Mouse (Mus musculus): ENCODE data around the gene Fam198a.
A peak's percentile ranks its signal among the peaks of the same experiment; 100 is the strongest.

The Fam198a gene

DNA sequence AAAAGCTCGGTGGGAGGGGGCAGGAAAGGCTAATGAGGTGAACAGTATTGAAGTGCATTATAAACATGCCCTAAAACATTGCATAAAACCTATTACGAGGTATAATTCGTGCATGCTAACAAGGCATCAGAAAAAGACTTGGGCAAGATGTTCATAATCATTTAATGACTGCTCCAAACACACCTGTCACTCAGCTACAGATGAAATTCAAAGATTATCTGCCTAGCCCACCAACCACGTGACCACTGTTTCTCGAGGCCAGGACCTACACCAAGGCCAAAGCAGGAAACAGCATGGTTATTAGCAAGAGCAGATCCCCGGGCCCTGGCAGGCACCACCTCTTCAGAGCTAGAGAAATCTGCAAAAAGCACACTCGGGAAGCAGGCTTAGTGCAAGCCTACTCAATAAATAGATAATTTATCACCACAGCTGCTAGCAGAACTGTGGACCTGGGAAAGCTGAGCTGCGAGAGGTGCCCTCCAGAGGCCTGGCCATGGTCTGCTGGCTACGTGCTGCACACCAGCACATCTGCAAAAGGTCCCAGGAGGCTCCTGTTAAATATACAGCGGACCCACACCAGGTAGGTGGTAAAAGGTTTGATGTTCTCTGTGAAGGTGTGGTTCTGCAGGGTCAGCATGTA is 30.8 kb downstream of the Fam198a start:
- DNase-seq (ENCODE audit: low spot score in 2 of 2): no peak

DNA sequence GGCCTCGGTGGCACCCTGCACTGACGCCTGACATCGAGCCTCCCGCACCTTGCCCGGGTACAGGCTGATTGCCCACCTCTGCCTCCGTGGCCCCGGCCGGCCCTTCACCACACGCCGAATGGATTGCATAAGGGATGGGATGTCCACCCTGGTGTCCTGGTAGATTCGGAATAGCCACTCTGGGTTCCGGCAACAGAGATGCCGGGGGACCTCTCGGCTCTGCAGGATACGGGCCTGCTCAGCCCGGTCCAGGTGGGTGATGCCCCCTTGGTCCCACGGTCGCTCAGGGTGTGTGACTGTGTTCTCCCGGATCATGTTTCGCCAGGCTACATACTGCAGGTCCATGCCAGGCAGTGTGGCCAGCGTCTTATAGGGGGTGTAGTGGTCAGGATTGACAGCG is 31.4 kb downstream of the Fam198a start:
- no peak for DNase-seq (ENCODE audit: low spot score in 2 of 2)

DNA sequence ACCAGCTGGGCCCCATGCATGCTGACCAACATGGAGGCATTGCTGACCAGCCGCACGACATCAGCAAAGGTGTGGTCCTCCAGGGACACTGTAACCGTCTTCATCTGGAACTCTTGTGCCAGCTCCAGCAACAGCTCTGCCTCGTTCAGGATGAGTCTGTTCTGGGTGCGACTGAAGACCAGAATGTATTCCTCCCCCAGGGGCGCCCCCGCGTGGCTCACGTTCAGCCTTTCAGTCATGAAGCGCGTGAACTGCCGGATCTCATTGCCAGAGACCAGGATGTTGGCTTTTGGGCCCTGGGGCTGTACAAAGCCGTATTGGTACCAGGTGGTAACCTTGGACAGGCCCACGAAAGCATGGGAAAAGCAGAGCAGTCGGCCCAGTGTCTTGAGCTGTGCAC is 31.9 kb downstream of the Fam198a start:
- no peak for DNase-seq (ENCODE audit: low spot score in 2 of 2)

DNA sequence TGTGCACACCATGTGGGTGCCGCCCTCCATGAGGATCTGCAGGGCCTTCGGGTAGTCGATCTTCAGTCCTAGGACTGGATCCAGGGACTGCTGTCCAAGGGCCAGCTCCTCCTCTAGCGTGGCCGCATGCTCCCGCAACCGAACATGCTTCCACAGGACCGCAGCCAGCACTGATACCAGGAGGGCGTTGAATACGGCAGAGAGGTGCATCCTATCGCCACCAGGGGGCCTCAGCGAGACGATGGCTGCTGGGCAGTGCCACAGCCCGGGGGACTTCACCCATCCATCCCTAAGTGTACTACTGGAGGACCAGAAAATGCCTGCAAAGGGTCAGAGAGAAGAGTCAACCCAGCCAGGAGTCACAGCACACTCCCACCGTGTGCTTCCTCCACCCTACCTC is 32.7 kb downstream of the Fam198a start:
- DNase-seq (ENCODE audit: low spot score in 2 of 2): peak; percentile 21 to 57

DNA sequence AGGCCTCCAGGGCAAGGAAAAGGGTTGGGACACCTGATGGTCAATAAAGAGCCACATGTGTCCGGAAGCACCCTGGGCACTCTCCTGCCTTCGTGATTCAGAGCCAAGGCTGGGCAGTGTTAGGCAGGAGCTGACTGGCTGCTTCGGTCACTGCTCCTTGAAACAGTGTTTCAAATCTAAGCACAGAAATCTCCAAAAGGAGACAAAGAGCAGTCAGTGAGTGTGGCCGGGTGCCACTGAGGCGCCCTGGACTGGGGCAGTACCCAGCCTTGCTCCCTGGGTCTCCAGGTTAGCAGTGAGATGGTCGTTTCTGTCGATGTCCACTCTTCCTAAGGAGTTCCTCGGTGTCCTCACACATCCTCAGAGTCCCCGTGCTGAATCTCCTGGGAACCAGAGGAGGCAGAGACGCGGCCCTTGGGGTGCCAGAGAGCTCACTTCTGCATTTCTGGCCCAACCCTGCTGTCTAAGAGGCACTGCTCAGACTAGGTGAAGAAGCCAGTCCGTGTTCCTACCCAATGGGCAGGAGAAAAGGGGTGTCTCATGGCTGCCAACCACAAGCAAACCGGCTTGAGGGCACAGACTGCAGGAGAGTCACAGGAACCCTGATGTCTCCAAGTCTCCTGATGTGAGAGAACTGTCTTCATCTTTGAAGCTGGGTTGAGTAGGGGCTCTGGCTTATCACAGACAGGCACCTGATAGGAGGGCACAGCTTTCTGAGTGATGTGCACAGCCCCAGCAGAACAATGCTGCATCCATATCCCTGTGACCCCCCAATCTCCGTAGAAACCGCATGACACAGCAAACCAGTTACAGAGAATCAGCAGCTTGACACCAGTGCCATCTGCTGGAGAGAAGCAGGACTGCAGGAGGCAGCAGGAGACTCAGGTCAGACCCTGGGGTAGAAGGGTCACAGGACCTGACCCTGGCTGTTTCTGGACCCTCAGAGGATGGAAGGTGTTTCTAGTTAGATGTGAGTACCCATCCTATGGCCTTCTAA is 34.0 kb downstream of the Fam198a start:
- peak; percentile 45 to 63 for DNase-seq (ENCODE audit: low spot score in 2 of 2)

DNA sequence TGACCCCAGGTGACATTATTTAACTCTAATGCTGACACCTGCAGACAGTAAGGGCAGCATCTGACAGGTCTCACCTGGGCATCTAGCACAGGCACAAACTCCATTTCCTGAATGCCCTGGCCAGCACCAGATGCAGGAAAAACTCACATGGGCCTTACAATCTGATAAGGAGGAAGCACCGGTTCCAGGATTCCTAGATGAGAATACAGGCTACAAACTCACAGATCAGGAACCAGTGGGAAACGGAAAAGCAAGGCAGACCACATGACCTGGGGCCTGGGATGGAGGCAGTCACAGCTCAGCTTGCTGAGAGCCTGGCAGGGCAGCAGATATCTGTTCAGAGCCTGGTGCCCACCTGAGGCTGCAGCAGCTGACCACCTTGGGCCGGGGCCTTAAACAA is 38.1 kb downstream of the Fam198a start:
- no peak for DNase-seq (ENCODE audit: low spot score in 2 of 2)

DNA sequence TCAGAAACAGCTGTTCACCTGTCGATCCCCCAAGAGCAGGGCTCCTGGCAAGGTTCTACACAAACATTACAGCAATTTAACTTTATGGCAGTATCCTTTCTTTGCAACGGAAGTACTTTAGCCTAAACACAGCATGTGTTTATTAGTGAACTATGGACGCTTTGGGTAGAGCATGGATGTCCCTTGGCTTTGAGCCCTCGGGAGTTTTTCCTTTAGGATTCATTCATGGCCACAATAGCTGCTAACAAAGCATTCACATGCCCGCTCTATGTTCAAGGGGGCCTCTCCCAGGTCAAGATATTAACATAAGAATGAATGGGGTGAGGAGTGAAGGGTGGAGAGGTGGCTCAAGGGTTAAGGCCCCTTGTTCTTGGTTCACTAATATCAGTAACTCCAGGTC is 38.7 kb downstream of the Fam198a start:
- DNase-seq (ENCODE audit: low spot score in 2 of 2): no peak

DNA sequence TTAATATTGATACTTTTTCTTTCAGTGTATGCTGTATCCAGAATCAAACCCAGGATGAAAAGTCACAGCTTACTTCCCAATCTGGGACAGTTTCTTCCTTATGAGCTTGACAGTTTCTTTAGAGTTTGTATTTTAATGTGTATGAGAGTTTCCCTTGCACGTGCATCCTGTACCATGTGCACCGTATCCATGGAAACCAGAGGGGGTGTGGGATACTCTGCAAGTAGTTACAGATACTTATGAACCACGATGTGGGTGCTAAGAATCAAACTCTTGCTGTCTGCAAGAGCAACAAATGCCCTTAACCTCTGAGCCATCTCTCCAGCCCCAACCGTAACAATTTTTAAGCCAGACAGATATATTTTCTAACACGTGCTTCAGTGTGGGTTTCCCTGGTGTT is 40.3 kb downstream of the Fam198a start:
- no peak for DNase-seq (ENCODE audit: low spot score in 2 of 2)

DNA sequence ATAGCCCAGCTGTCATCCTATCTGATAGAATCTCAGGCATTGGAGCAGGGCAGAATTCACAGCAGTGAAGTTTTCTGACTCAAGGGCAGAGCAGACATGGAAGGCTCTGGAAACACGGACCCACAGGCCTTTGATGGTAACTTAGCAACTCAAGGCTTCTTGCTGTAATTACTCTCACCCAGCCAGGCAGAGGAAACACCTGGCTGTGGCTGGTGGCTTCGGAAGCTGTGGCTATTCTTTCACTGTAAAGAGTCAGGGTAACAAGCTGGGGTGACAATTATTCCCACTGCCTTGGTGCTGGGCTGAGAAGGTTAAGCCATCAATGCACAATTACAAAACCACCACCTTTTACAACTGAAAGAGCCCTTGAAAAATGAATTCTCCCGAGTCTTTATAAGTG is 42.3 kb downstream of the Fam198a start:
- DNase-seq (ENCODE audit: low spot score in 2 of 2): no peak

DNA sequence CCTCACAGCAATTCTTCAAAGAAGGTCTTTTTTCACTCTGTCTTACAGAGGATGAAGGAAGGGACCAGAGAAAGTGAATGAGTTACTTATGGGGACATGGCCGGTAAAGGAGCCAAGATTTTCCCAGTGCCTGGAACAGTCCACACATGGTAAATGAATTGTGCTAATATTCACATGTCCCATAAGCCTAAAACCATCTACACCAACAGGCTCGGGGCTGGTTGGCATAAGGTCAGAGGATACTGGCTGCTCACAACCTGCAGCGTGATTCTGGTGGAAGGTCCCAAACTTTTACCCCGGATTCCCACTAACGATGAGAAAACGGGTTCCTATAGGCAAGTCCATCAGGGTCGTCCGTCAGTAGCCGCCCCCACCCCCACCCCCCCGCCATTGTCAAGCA is 44.3 kb downstream of the Fam198a start:
- DNase-seq (ENCODE audit: low spot score in 2 of 2): no peak

DNA sequence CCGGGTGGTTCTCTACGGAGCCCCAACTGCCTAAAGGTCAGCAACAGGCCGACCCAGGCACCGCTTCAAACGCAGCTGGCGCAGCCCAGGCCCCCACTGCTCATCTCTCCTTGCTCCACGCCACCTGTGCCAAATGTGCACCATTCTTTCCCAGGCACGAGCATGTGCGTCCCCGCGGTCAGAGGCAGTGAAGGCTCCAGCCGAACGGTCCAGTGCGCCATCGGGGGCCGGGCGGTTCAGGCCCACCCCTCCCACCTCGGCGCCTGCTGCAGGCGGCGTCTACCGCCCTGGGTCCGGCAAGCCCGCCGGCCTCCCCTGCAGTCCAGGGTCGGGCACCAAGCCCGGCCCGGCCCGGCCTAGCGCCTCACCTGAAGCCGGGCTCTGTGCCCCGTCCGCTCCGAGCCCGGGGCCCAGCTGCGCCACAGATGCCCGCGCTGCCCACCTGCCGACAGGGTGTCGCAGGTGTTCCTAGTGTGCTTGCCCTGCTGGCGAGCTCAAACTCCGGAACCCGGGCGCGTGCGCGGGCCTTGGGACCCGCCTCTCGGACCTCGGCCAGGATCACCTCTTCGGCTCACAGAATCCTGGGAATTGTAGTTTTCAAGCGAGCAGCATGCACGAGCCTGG is 44.8 kb downstream of the Fam198a start:
- no peak for DNase-seq (ENCODE audit: low spot score in 2 of 2)

DNA sequence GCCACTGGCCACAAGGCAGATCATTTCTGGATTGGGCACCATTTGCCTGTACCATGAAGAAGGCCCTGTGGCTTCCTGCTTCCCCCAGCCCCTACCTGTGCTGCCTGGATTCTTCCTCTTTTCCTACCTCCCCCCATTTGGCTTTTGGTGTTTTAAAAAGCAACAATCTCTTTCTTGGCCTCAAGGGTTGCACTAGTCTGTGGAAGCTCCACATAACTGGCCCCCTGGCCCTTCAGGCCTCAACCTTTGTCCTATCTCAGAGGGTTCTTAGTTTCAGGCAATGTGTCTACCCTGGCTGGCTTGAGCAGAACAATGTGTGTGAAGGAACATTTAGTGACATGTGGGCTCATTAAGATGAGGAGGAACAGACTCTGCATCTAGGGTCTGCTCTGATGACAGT is 46.2 kb downstream of the Fam198a start, which contains the start of gene Pomgnt2:
TSS of gene Pomgnt2 (minus strand) at position 101 of the 400 bp plus-strand sequence.
- no peak for DNase-seq (ENCODE audit: low spot score in 2 of 2)

DNA sequence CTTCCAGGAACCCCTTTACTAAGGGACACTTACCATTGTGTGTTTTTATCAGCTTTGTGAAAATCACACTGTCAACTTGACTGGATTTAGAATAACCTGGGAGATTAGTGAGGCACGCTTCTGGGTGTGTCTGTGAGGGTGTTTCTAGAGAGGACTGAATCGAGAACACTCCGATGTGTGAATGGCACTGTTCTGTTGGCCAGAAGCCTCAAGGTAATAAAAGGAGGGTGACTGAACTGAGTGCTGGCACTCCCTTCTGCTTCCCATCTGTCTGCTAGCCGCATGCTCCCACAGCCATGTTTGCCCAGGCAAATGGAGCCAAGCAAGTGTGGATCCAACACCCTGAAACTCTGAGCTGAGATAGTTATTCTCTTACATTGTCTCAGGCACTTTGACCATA is 47.2 kb downstream of the Fam198a start:
- no peak for DNase-seq (ENCODE audit: low spot score in 2 of 2)

DNA sequence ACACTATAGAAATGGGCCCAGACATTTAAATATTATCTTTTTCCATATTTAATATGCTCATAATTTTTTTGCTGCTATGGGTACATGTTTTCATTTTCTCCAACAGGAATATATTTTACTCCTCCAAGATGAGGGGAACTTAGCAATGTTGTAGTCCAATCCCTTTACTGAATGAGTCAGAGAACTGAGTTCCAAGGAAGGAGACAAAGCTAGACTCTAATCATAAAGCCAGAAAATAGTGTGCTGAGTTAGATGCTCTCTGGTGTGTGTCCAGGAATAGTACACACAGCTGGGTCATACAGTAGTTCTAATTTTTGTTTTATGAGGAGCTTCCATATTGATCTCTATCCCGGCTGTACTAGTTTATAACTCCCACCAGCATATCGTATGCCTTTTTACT is 55.4 kb downstream of the Fam198a start:
- DNase-seq (ENCODE audit: low spot score in 2 of 2): no peak

DNA sequence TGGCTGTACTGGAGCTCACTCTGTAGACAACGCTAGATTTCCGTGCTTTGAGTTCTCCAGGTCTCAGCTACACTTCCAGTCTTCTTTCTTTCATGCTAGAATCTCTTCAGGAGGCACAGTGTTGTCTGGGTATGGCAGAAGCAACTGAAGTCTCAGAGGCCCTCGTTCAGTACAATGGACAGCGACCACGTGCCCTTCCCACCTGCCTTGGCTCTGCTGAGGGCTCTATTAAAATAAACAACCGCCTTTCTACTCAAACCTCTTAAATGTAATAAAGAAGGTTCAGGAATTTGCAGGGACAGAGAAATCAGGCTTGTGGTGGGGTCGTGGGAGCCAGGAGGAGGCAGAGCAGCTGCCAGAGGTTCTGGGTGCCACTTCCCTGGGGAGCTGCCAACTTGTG is 55.8 kb downstream of the Fam198a start:
- no peak for DNase-seq (ENCODE audit: low spot score in 2 of 2)

DNA sequence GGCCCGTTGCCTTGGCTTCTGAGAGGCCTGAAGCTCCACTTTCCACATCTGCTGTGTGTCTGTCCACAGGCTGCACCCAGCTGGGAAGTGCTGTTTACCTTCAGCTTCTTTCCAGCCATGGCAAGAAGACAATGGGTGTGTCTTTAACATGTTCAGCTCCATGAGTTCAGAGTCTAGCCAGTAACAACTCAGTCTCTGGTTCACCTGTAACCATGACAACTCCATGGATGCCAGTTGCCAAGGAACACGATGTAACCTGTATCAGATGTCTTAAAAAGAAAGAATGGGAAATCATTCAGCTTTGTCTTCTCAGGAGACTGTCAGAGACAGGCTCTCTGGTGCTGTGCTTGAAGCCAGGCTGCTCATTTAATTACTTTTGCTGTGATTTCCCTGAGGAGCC is 58.1 kb downstream of the Fam198a start:
- DNase-seq (ENCODE audit: low spot score in 2 of 2): no peak

DNA sequence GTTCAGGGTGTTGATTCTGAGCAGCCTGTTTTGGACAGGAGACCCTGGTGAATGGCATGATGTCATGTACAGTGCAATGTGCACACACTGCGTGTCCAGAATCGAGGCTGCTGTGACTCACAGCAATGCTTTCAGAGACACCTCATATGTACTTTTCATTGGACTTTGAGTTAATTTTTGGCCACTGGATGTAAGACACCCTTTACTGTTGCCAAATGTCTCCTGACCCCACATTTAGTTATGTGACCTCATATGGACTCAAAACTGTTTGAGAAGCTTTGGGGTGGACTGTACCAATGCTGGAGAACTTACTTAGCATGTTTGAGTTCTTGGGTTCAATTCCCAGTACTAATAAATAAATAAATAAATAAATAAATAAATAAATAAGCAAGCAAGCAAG is 60.0 kb downstream of the Fam198a start:
- no peak for DNase-seq (ENCODE audit: low spot score in 2 of 2)

DNA sequence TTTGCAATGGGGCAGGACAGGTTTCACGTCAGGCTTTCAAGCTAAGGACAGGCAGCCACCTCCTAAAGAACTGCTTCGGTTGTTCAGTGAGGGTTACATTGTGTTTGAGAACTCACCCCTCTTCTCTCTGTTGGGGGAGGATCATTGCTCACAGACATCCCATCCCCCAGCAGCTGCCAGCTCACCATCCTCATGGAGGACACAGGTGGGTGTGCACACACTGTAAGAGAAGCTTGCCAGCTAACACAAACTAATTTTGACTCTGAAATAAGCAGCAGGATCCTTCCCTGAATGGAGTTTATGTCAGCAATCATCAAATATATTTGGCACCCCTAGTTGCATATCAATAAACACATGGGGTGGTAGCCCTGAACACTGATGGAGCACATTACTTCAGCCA is 62.0 kb downstream of the Fam198a start:
- no peak for DNase-seq (ENCODE audit: low spot score in 2 of 2)

DNA sequence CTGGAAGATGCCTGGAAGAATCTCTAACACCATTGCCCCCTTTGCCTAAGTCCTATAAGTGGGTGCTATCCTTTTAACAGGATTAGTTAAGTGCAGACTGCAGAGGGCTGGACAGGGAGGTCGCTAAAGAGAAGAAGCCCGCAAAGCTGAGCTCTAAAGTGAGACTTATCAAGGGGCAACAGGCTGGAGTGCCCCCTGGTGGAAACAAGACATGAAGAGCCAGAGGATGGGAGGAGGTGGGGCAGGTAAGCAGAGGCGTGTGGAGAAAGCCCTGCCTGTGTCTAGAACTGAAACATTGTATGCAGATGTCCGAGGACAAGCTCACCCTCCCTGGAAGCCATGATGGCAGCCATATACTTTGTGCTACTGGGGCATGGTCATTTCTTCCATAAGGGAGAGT is 62.8 kb downstream of the Fam198a start:
- no peak for DNase-seq (ENCODE audit: low spot score in 2 of 2)

DNA sequence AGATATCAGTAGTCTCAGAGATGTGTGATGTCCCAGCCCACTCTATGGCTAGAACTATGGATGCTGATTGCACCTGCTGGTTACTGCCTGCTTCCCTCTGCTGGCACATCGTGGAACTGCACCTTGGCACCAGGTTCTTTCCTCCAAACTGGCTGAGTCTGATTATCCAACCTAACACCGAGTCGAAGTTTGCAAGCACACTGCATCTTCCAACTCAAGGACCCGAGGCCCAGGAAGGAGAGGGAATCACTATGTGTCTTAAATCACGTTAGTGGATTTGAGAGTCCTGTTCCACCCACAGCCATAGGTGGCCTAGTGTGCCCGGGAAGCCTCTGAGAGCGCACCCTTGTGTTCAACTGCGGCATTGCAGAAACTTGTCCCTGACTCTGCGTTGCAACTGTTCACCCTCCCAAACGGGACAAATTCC is 63.5 kb downstream of the Fam198a start:
- DNase-seq (ENCODE audit: low spot score in 2 of 2): peak; percentile 47 to 66

DNA sequence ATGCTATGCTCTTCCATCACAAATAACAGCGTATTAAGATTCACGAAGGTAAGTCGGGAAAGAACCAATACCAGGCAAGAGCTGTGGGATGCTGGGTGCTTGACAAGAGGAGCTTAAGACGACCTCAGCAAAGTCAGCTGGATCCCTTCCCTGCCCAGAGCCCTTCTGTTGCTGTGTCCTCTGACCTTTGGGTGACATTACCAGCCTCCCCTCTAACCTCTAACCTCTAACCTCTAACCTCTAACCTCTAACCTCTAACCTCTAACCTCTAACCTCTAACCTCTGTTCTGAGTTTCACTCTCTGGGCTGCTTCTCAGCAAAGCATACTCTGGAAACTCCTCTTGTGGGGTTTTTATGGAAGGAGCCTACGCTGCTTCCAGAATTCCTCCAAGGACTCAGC is 67.3 kb downstream of the Fam198a start:
- no peak for DNase-seq (ENCODE audit: low spot score in 2 of 2)

DNA sequence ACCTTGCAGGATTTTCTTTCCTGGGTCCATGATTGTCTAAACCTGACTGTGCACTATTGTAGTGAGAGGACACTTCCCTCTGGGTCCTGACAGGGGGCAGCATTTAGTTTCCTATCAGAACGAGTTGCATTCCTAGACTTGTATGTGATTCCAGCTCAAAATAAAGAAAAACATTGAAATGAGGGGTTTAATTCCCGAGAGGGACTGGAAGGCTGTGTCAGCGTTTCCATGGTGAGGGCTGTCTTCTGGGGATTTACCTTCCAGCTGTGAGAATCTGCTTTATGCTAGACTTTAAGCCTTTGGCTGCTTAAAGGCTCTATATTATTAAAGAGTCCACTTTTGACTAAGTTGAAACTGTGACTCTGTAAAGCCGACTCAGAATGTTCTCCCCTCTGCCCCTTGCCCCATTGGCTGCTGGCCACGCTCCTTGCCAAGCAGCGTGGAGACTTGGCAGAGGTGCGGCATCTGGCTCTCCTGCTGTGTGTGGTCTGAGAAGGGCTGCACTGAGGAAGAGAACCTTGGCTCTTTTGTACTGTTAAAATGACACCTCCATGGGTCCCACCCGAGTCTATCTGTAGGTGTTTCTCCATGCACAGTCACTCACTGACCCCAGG is 68.1 kb downstream of the Fam198a start:
- DNase-seq (ENCODE audit: low spot score in 2 of 2): no peak
